In the genomic region with DNA sequence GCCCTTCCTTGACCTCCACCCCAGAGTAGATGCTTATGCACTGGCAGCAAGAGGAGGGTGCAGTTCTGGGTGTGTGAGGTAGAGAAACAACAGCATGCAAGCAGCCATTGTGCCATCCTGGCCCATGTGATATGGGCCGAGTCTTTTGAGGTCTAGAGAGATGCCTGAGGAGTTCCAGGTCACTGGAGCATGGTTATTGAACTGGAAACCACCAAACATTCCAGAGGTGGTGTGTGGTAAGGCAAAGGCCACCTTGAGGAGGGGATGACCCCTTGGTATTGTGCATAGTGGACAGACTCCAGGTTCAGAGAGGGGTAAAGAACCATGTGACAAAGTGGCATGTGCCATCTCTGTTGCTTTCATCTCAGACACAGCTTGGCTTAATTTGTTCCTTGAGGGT, we compare ENCODE assay signal across 24 mouse cellular contexts.
DNase-seq lines count a peak whose midpoint lies in the region; ATAC-seq and TF ChIP-seq lines count a peak whose summit lies in the region.
"Had no signal": no experiment of that assay in that cellular context is flagged by ENCODE, and none has a peak within 500 bp of the region (broad histone marks: within the 10 kb centered on the region; RNA-seq: fewer than 3 reads in every experiment).

No protein-coding gene starts in this region.

- TF ChIP-seq EP300 in stomach, postnatal 0 days (optimal IDR thresholded peaks at IDR 0.05) = no peak
- TF ChIP-seq EP300 in heart, adult 2 months (IDR thresholded peaks at IDR 0.05; ENCODE audit: insufficient read depth, low read depth, low read length) = no peak

- no peak for TF ChIP-seq POLR2A in kidney, adult 2 months (IDR thresholded peaks at IDR 0.05; ENCODE audit: low read depth, low read length)
- TF ChIP-seq POLR2A in heart, adult 2 months (IDR thresholded peaks at IDR 0.05; ENCODE audit: insufficient read depth, low read depth, low read length) = no peak

- no peak overlapping the region for H3K4me2 ChIP-seq in kidney, postnatal 0 days (ENCODE audit: low read length)
- no peak overlapping the region for H3K4me2 ChIP-seq in stomach, postnatal 0 days (replicated peaks; ENCODE audit: low read depth)
- H3K4me2 ChIP-seq: forebrain, embryonic 13.5 days; heart, embryonic 11.5 days; hindbrain, embryonic 13.5 days; midbrain, embryonic 15.5 days had no signal

- no peaks in the 10 kb centered on the region for H3K27me3 ChIP-seq in kidney, adult 2 months (replicated peaks; ENCODE audit: control insufficient read depth, insufficient read depth, low read length)
- no peaks in the 10 kb centered on the region for H3K27me3 ChIP-seq in kidney, postnatal 0 days (ENCODE audit: insufficient read depth, low read length)
- no peaks in the 10 kb centered on the region for H3K27me3 ChIP-seq in stomach, postnatal 0 days (ENCODE audit: control insufficient read depth, insufficient read depth, low read length)
- H3K27me3 ChIP-seq in heart, adult 2 months (ENCODE audit: control insufficient read depth, insufficient read depth, low read length) = no peaks in the 10 kb centered on the region
- H3K27me3 ChIP-seq: forebrain, embryonic 13.5 days; hindbrain, embryonic 13.5 days; midbrain, embryonic 15.5 days had no signal

- peak; percentile 72 for ATAC-seq in kidney, postnatal 0 days (replicated peaks; ENCODE audit: low FRiP score, low read depth)
- peak; percentile 28; the same call in 1 of the 2 replicates for ATAC-seq in stomach, postnatal 0 days (ENCODE audit: low FRiP score, low TSS enrichment)
- no peak for ATAC-seq in granulocyte monocyte progenitor cell, adult 5-6 weeks (replicated peaks; ENCODE audit: poor library complexity, severe bottlenecking)
- ATAC-seq: forebrain, embryonic 13.5 days; midbrain, embryonic 15.5 days had no signal

- H3K4me3 ChIP-seq in kidney, adult 2 months (ENCODE audit: insufficient read depth, low read depth, low read length) = no peak overlapping the region
- no peak overlapping the region for H3K4me3 ChIP-seq in kidney, postnatal 0 days (replicated peaks; ENCODE audit: low read depth, low read length)
- H3K4me3 ChIP-seq in stomach, postnatal 0 days (ENCODE audit: low read depth, low read length) = no peak overlapping the region
- H3K4me3 ChIP-seq in heart, adult 2 months = no peak overlapping the region
- H3K4me3 ChIP-seq: erythroblast, embryonic 14.5 days; forebrain, embryonic 13.5 days; hindbrain, embryonic 13.5 days; midbrain, embryonic 15.5 days had no signal

- DNase-seq in kidney, adult 18-20 months = peak; percentile 33
- no peak for DNase-seq in kidney, postnatal 4 days
- DNase-seq in kidney, adult 2 months = peak; percentile 86
- DNase-seq in kidney, postnatal 0 days (ENCODE audit: low spot score) = peak; percentile 11
- no peak for DNase-seq in stomach, postnatal 0 days (ENCODE audit: low spot score)
- DNase-seq in heart, adult 2 months = no peak
- DNase-seq: adrenal gland, postnatal 25 days; cerebellum, adult 18-20 months; cerebellum, postnatal 10 days; gastrocnemius, postnatal 10 days; heart, postnatal 36 days; layer of hippocampus, postnatal 36 days; left cerebral cortex, postnatal 4 days; liver; lung, adult 2 months; lung, postnatal 10 days; thymus, postnatal 4 days had no signal

- intact Hi-C loops in heart, adult 2 months (cut with DNase I) = no loop called here

- H3K79me2 ChIP-seq in heart, adult 2 months (replicated peaks; ENCODE audit: control insufficient read depth, insufficient read depth, low read length) = no peaks in the 10 kb centered on the region

- no peak overlapping the region for H3K9ac ChIP-seq in kidney, postnatal 0 days (ENCODE audit: low read depth, low read length)
- no peak overlapping the region for H3K9ac ChIP-seq in stomach, postnatal 0 days (ENCODE audit: low read length)
- H3K9ac ChIP-seq in heart, adult 2 months (ENCODE audit: low read depth, low read length) = no peak overlapping the region
- H3K9ac ChIP-seq: forebrain, embryonic 13.5 days; hindbrain, embryonic 13.5 days; liver, embryonic 14.5 days; midbrain, embryonic 15.5 days had no signal

- TF ChIP-seq CTCF in kidney, adult 2 months (conservative IDR thresholded peaks at IDR 0.05; ENCODE audit: insufficient read depth, insufficient read length, low read depth, low read length) = no peak
- no peak for TF ChIP-seq CTCF in kidney, postnatal 0 days (IDR thresholded peaks at IDR 0.05; ENCODE audit: low read depth)
- TF ChIP-seq CTCF in stomach, postnatal 0 days (IDR thresholded peaks at IDR 0.05; ENCODE audit: low read depth) = no peak
- no peak for TF ChIP-seq CTCF in heart, adult 2 months (IDR thresholded peaks at IDR 0.05)

- 37% methylated on average over 1 of the region's 1 CpGs for WGBS in kidney, adult 2 months
- 55% methylated on average over 1 of the region's 1 CpGs for WGBS in kidney, postnatal 0 days
- WGBS in stomach, postnatal 0 days = 96% methylated on average over 1 of the region's 1 CpGs
- 71% methylated on average over 1 of the region's 1 CpGs for WGBS in heart, adult 2 months

- no peaks in the 10 kb centered on the region for H3K36me3 ChIP-seq in kidney, adult 2 months (ENCODE audit: control insufficient read depth, insufficient read depth, low read length)
- H3K36me3 ChIP-seq in kidney, postnatal 0 days (ENCODE audit: insufficient read depth, low read length) = no peaks in the 10 kb centered on the region
- no peaks in the 10 kb centered on the region for H3K36me3 ChIP-seq in stomach, postnatal 0 days (ENCODE audit: control insufficient read depth, insufficient read depth, low read length)
- H3K36me3 ChIP-seq in heart, adult 2 months (ENCODE audit: control insufficient read depth, insufficient read depth, low read length) = no peaks in the 10 kb centered on the region
- H3K36me3 ChIP-seq: hindbrain, embryonic 13.5 days; midbrain, embryonic 15.5 days had no signal

- no peak overlapping the region for H3K27ac ChIP-seq in kidney, adult 2 months (ENCODE audit: insufficient read depth, low read depth, low read length)
- H3K27ac ChIP-seq in kidney, postnatal 0 days = 0 out of 2 replicates have a peak overlapping the region, but pooled peaks have one; percentile 20
- no peak overlapping the region for H3K27ac ChIP-seq in stomach, postnatal 0 days (replicated peaks)
- no peak overlapping the region for H3K27ac ChIP-seq in heart, adult 2 months
- H3K27ac ChIP-seq: forebrain, embryonic 13.5 days; hindbrain, embryonic 13.5 days; liver, embryonic 14.5 days; midbrain, embryonic 15.5 days had no signal

- H3K9me3 ChIP-seq in kidney, postnatal 0 days (replicated peaks; ENCODE audit: low read length) = no peaks in the 10 kb centered on the region
- H3K9me3 ChIP-seq in stomach, postnatal 0 days (ENCODE audit: control insufficient read depth, low read length) = no peaks in the 10 kb centered on the region
- H3K9me3 ChIP-seq: forebrain, embryonic 13.5 days; hindbrain, embryonic 13.5 days; midbrain, embryonic 15.5 days had no signal

- peaks cover 10% of the 10 kb centered on the region; the same call in 1 of the 2 replicates for H3K4me1 ChIP-seq in kidney, adult 2 months (ENCODE audit: control insufficient read depth, insufficient read depth, low read length)
- no peaks in the 10 kb centered on the region for H3K4me1 ChIP-seq in kidney, postnatal 0 days (replicated peaks; ENCODE audit: insufficient read depth, low read length)
- H3K4me1 ChIP-seq in stomach, postnatal 0 days (replicated peaks; ENCODE audit: control insufficient read depth, insufficient read depth) = no peaks in the 10 kb centered on the region
- H3K4me1 ChIP-seq in heart, adult 2 months (ENCODE audit: control insufficient read depth, insufficient read depth, low read length) = 0 out of 2 replicates have a peak, but pooled peaks cover 1% of the 10 kb centered on the region
- H3K4me1 ChIP-seq: hindbrain, embryonic 13.5 days; midbrain, embryonic 15.5 days had no signal

Comparison
In these comparisons a context has a peak if more than half of its experiments do, and no peak if none do; other contexts are left out.
1. DNase-seq: peak in kidney, adult 18-20 months (single experiment), kidney, adult 2 months (single experiment) and kidney, postnatal 0 days (single experiment); none in kidney, postnatal 4 days (0 of 2), stomach, postnatal 0 days (single experiment) and heart, adult 2 months (0 of 2).